Mouse (Mus musculus) bone marrow, adult 2 months (tissue): ENCODE data around the gene Ift52. TPM values are rescaled to one million over a fixed set of nuclear protein-coding genes. Genes with fewer than 3 reads are reported as not detected.

Experiments
- H3K27ac ChIP-seq: fragments of 200-500 bp; 2 replicates; pipeline ENCODE4 v1.5.1; 2012; ENCODE audit warnings: low read depth, mild to moderate bottlenecking, control low read depth, inconsistent platforms, low read length; ENCODE audit not compliant: control insufficient read depth, poor library complexity, insufficient read depth
- H3K4me1 ChIP-seq: fragments of 200-500 bp; 2 replicates; pipeline ENCODE4 v1.6.1; 2011; ENCODE audit warnings: low read length; ENCODE audit not compliant: control insufficient read depth, insufficient read depth
- H3K4me3 ChIP-seq: fragments of 200-500 bp; replicated peaks from 2 replicates; pipeline ENCODE3; 2011; ENCODE audit warnings: mild to moderate bottlenecking, low read depth, low read length, control low read depth; ENCODE audit not compliant: control insufficient read depth
- CTCF ChIP-seq: fragments of 200-500 bp; IDR thresholded peaks from 2 replicates; pipeline ENCODE4 v1.5.1; 2011; ENCODE audit warnings: low read length, control low read depth; ENCODE audit not compliant: control insufficient read depth, insufficient read depth
- POLR2A ChIP-seq: fragments of 200-500 bp; IDR thresholded peaks from 2 replicates; pipeline ENCODE4 v1.6.1; 2011; ENCODE audit warnings: low read depth, mild to moderate bottlenecking, control low read depth, low read length, borderline replicate concordance; ENCODE audit not compliant: control insufficient read depth
- WGBS: fragments of 180-500 bp; shearing (Covaris S2); methylation state at CpG from one replicate; pipeline ENCODE4 v1.1.7; 2018; 5-methylcytosine and 5-hydroxymethylcytosine counted together
- polyA plus RNA-seq: library from polyadenylated mRNA; stranded (reverse); fragments of >200 nt; gene quantifications from 2 replicates; pipeline ENCODE4 v1.2.4, GENCODE M21; 2011; ENCODE audit warnings: low replicate concordance; ENCODE audit not compliant: missing spikeins, insufficient read depth, insufficient read length

The Ift52 gene
- polyA plus RNA-seq, 1 experiment: 16.8 TPM

DNA sequence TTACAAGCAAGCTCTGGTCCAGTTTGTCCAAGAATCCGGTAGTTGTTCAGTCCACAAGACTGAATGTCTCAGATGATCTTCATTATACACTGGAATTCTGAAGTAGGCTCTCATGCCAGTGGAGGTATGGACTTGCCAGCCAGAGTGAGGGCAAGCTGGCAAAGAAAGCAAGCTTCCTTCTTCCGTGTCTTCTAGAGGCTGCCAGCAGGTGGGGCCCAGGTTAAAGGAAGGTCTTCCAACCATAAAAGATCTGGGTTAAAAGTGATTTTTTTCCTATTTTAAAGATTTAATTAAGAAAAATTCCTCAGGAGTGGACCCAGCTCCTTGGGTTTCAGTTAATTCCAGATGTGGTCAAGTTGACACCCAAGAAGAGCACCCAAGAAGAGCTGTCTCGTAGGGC lies 53.1 kb downstream of the Ift52 start:
- Histone ChIP-seq H3K4me1 (no peaks in the 10 kb centered on the region), H3K27ac (no peak overlapping the region), H3K4me3 (no peak overlapping the region)
- 85% methylated on average over 3 of the region's 3 CpGs for WGBS
- no peak for TF ChIP-seq CTCF
- TF ChIP-seq POLR2A: no peak

DNA sequence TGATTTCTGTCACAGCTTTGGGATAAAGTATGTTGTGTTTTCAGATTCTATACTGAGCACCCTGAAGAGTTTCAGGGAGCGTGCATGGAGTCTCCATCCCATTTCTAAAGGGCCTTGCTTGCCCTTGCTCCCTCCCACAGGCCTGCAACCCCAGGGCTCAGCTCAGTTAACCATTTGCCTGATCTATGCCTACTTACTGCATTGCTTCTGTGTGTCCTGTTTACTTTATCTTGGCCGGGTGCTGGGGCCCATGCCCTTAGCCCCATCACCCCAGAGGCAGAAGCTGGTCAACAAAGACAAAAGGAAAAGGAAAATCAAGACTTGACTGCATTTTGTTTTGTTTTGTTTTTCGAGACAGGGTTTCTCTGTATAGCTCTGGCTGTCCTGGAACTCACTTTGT lies 54.4 kb downstream of the Ift52 start:
- Histone ChIP-seq H3K27ac (no peak overlapping the region), H3K4me1 (no peaks in the 10 kb centered on the region), H3K4me3 (no peak overlapping the region)
- WGBS: 91% methylated on average over 3 of the region's 3 CpGs
- no peak for TF ChIP-seq POLR2A
- no peak for TF ChIP-seq CTCF

DNA sequence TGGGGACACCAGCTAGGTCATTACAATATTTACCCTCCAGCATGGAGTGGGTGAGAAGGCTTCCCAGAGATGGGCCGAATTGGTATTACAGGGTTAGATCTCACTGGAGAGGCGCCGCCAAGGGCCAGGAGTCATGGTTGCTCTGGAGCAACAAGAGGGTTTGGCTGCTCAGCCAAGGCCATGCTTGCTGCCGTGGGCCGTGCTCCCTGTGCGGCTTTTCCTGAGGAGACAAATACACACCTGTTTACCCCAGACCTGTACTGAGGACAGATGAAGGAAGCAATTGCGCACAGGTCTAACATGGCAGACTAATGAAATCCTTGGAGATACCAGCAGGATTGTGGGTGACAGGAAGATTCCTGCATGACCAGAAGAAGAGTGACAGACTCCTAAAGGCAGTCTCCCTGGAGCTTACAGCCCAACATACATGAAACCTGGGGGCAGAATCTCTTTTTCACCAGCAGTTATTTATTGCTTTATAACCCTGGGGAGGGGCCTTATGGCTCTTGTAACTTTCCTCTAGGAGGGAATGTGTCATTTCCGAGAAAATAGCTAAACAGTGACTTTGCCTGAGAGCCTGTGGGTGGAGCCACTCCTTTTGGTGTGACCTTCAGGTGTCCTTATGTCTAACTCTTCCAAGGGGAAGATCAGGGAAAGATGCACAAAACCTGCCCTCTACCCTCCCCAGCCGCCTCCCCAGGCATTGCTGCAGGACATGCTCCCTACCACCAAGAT lies 56.0 kb downstream of the Ift52 start:
- H3K4me1 ChIP-seq: no peaks in the 10 kb centered on the region
- TF ChIP-seq POLR2A: no peak
- no peak for TF ChIP-seq CTCF
- WGBS: 95% methylated on average over 9 of the region's 9 CpGs
- H3K27ac ChIP-seq: no peak overlapping the region
- H3K4me3 ChIP-seq: no peak overlapping the region

DNA sequence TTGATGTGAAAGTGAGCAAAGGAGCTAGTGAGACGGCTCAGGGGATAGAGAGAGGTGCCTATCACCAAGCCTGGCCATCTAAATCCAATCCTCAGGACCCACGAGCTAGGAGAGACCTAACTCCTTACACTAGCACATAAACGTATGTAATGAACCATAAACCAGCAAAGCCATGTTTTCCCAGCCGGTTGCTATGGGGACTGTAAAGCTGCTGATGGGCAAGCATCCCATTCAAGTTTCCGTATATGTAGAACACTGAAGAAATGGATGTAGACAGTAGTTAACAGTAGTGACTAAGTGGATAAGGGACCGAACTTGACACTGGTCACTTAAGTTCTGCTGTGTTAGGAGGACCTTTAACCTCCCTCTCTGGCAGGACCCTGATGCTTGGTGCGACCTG lies 56.9 kb downstream of the Ift52 start:
- 89% methylated on average over 7 of the region's 7 CpGs for WGBS
- Histone ChIP-seq H3K27ac (no peak overlapping the region), H3K4me3 (no peak overlapping the region), H3K4me1 (no peaks in the 10 kb centered on the region)
- no peak for TF ChIP-seq POLR2A
- no peak for TF ChIP-seq CTCF

DNA sequence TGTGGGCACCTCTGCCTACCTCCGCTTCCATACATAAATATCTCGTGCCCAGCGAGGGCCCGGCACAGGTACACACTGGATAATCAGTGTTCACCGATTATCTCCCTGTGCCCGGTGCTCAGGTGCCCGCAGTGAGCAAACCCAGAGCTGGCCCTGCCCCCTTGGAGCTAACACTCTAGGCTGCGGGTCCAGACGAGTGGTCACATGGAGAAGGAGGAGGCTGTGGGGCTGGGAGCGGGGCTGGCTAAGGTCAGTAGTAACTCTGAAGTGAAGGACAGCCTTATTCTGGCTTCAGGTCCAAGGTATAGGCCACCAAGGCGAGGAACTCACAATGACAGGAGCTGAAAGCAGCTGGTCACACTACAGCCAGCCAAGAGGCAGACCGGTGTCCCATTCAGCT lies 57.7 kb downstream of the Ift52 start:
- no peak for TF ChIP-seq CTCF
- no peak overlapping the region for H3K27ac ChIP-seq
- H3K4me3 ChIP-seq: no peak overlapping the region
- H3K4me1 ChIP-seq: no peaks in the 10 kb centered on the region
- WGBS: 91% methylated on average over 12 of the region's 12 CpGs

DNA sequence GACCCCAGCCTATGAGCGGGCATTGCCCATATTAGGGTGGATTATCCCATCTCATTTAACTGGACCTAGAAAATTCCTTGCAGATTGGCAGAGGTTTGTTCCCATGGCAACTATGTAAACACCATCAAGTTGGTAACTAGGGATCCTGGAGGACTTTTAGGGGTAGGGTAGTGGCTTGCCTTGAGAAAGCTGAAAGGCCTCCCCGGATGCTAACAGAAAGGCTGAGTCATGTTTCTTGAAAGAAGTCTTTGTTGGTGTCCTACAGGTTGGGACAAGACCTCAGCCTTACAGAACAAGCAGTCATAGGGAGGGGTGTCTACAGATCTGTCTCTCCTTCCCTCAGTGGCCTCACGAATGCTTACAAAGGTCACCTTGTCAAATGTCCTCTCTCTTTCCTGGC lies 58.1 kb downstream of the Ift52 start:
- TF ChIP-seq POLR2A (no peak), CTCF (no peak)
- Histone ChIP-seq H3K4me1 (no peaks in the 10 kb centered on the region), H3K27ac (no peak overlapping the region), H3K4me3 (no peak overlapping the region)
- WGBS: 84% methylated on average over 3 of the region's 3 CpGs

DNA sequence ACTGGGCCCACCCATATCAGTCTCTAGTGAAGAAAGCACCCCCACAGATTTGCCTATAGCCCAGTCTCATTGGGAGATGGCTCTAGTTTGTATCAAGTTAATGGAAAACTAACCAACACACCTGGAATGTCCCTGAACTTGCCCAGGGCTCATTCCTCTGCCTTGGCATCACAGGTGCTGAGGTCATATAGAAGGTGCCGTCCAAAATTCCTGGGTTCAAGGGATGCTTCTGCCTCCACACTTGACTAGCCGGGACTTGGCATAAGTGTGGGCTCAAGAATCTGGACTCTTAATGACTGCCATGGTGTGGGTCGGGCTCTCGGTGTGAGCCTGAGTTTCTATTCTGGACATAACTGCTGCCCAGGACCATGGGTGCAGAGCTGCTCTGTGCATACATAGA lies 61.9 kb downstream of the Ift52 start:
- Histone ChIP-seq H3K4me1 (no peaks in the 10 kb centered on the region), H3K4me3 (no peak overlapping the region), H3K27ac (no peak overlapping the region)
- no peak for TF ChIP-seq POLR2A
- TF ChIP-seq CTCF: no peak
- WGBS: 92% methylated on average over 4 of the region's 4 CpGs

DNA sequence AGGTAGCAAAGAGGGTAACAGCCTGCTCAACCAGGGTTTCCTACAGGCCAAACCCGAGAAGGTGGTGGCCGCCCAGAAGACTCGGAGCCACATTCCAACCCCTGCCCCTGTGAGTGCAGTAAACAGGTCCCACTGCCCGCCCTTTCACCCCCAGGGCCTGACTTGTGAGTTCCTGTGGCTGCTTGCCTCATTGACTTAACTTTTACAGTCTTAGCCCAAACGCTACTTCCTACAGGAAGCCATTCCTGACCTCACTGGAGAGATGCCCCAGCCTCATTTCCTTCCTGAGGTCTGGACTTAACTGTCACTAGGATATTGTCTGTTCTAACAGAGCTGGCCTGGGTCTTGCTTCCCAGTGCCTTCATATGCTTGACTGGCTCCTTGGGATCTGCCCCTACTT lies 65.4 kb downstream of the Ift52 start:
- 18% methylated on average over 5 of the region's 5 CpGs for WGBS
- TF ChIP-seq CTCF (no peak), POLR2A (no peak)
- peaks cover 2% of the 10 kb centered on the region for H3K4me1 ChIP-seq
- no peak overlapping the region for H3K4me3 ChIP-seq
- no peak overlapping the region; the same call in 1 of the 2 replicates for H3K27ac ChIP-seq

DNA sequence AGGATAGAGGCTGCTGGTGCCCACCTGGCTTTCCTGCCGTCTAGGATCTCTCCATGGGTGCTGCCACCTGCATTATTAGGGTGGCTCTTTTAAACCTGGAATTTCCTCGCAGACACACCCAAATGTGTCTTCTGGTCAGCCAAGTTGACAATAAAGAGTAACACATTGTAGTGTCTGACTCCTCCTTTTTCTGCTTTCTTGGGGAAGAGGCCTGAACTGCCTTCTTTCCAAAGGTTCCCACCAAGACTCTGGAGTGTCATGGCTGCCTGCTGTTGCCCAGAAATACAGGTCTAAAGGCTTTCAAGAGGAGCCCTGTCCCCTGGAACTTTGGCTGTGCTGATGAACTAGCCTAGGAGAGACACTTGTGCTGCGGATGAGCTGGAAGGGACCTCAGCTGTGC lies 67.4 kb downstream of the Ift52 start:
- TF ChIP-seq CTCF (no peak), POLR2A (no peak)

More for the DNA sequence above, 67.4 kb downstream of the Ift52 start:
- 95% methylated on average over 3 of the region's 3 CpGs for WGBS
- Histone ChIP-seq H3K4me1 (peaks cover 2% of the 10 kb centered on the region), H3K4me3 (no peak overlapping the region), H3K27ac (no peak overlapping the region)
